Comparison of ENCODE assay signal across 15 mouse cellular contexts in the genomic region with DNA sequence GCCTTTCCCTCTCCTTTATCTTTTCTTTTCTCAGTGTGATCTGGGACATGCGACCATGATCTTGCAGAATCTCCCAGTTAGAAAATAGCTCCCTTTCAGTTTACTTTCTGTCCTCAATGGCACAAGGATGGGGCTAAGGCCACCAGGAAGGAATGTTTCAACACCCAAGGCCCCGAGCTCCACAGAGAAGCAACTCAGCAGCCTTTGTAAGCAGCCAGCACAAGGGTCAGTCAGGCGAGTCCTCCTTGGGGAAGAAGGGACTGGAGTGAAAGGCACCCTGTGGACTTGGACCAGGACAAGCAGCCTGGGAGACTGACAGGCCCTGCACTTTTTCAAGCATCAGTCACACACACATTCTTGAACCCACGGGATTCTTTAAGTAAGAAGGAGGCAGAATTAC. TPM values are rescaled to one million over a fixed set of nuclear protein-coding genes. Genes with fewer than 3 reads are reported as not detected.
A peak's percentile ranks its signal among the peaks of the same experiment; 100 is the strongest.
DNase-seq lines count a peak whose midpoint lies in the region; ATAC-seq and TF ChIP-seq lines count a peak whose summit lies in the region.
"Had no signal": no experiment of that assay in that cellular context is flagged by ENCODE, and none has a peak within 500 bp of the region (broad histone marks: within the 10 kb centered on the region; RNA-seq: fewer than 3 reads in every experiment).

No protein-coding gene starts in this region.

- WGBS in liver, adult 2 months = 47% methylated on average over 4 of the region's 4 CpGs

- peaks cover 3% of the 10 kb centered on the region; the same call in 1 of the 2 replicates for H3K36me3 ChIP-seq in liver, adult 2 months (ENCODE audit: control insufficient read depth, insufficient read depth, low read length)
- H3K36me3 ChIP-seq: embryonic facial prominence, embryonic 15.5 days; midbrain, embryonic 15.5 days had no signal

- peaks cover 59% of the 10 kb centered on the region for H3K79me2 ChIP-seq in liver, adult 2 months (ENCODE audit: control insufficient read depth, insufficient read depth, low read length)

- TF ChIP-seq CTCF in gastrocnemius, adult 2 months (IDR thresholded peaks at IDR 0.05) = no peak
- no peak for TF ChIP-seq CTCF in liver, adult 2 months (IDR thresholded peaks at IDR 0.05; ENCODE audit: low read depth, low read length)
- no peak for TF ChIP-seq CTCF in embryonic fibroblast, embryonic 13.5 days (IDR thresholded peaks at IDR 0.05; ENCODE audit: borderline replicate concordance, insufficient read depth, low read length)

- H3K9ac ChIP-seq in liver, adult 2 months (ENCODE audit: low read depth, low read length) = no peak overlapping the region
- H3K9ac ChIP-seq: embryonic facial prominence, embryonic 15.5 days; hindbrain, embryonic 15.5 days; limb, embryonic 15.5 days; midbrain, embryonic 15.5 days; neural tube, embryonic 12.5 days had no signal

- TF ChIP-seq POLR2A in liver, adult 2 months (IDR thresholded peaks at IDR 0.05; ENCODE audit: extremely low read depth, insufficient read depth, low read length) = no peak
- no peak for TF ChIP-seq POLR2A in embryonic fibroblast, embryonic 13.5 days (IDR thresholded peaks at IDR 0.05; ENCODE audit: low read depth, low read length)

- ATAC-seq in megakaryocyte, adult 5-6 weeks (ENCODE audit: poor library complexity, severe bottlenecking) = no peak
- ATAC-seq: forebrain, embryonic 16.5 days; midbrain, embryonic 15.5 days had no signal

- no peak overlapping the region for H3K4me3 ChIP-seq in gastrocnemius, adult 2 months
- no peak overlapping the region for H3K4me3 ChIP-seq in liver, adult 2 months (ENCODE audit: insufficient read depth, low read depth, low read length)
- H3K4me3 ChIP-seq in embryonic fibroblast, embryonic 13.5 days (ENCODE audit: insufficient read depth, low read length) = no peak overlapping the region
- H3K4me3 ChIP-seq: embryonic facial prominence, embryonic 15.5 days; hindbrain, embryonic 15.5 days; limb, embryonic 15.5 days; midbrain, embryonic 15.5 days; neural tube, embryonic 12.5 days had no signal

- H3K27ac ChIP-seq in gastrocnemius, adult 2 months = peak overlapping the region; percentile 63
- H3K27ac ChIP-seq in liver, adult 2 months (replicated peaks; ENCODE audit: insufficient read depth, low read depth, low read length) = peak overlapping the region; percentile 5
- peak overlapping the region; percentile 34 for H3K27ac ChIP-seq in embryonic fibroblast, embryonic 13.5 days (ENCODE audit: insufficient read depth, low read length)
- H3K27ac ChIP-seq: embryonic facial prominence, embryonic 15.5 days; hindbrain, embryonic 15.5 days; limb, embryonic 15.5 days; midbrain, embryonic 15.5 days; neural tube, embryonic 12.5 days had no signal

- intact Hi-C loops in gastrocnemius, adult 2 months (cut with DNase I) = no loop called here
- intact Hi-C loops in gastrocnemius, postnatal 14 days (cut with DNase I; ENCODE audit: low total_unique reads) = no loop called here

- peaks cover 60% of the 10 kb centered on the region for H3K4me1 ChIP-seq in liver, adult 2 months (ENCODE audit: control insufficient read depth, insufficient read depth, low read length)
- H3K4me1 ChIP-seq in embryonic fibroblast, embryonic 13.5 days (ENCODE audit: control insufficient read depth, insufficient read depth, low read length) = peaks cover 14% of the 10 kb centered on the region

- DNase-seq in gastrocnemius, adult 2 months = no peak
- DNase-seq in gastrocnemius, postnatal 14 days = no peak
- DNase-seq in liver, adult 2 months (ENCODE audit: extremely low read depth, low read depth, low spot score) = no peak
- DNase-seq in liver = no peak
- peak; percentile 67 to 83 for DNase-seq in kidney, postnatal 36 days
- DNase-seq: cerebellum, postnatal 36 days; lung, postnatal 36 days had no signal

- H3K27me3 ChIP-seq in liver, adult 2 months (ENCODE audit: control insufficient read depth, insufficient read depth, low read length) = no peaks in the 10 kb centered on the region
- H3K27me3 ChIP-seq: embryonic facial prominence, embryonic 15.5 days; hindbrain, embryonic 15.5 days; limb, embryonic 15.5 days; midbrain, embryonic 15.5 days; neural tube, embryonic 12.5 days had no signal

RNA-seq across cellular contexts. Expression of gene Sh3bp5, which starts 16.6 kb away (rescaled TPM):
- 10 to 100 TPM; 55.1 to 58.5 TPM for total RNA-seq in gastrocnemius, adult 2 months (2021)
- 10 to 100 TPM; 50.8 to 56.6 TPM for total RNA-seq in gastrocnemius, postnatal 14 days (2021)
- 37.1 and 37.7 TPM in 2 replicates for total RNA-seq in liver, adult 2 months (2014; rRNA removed)
- 22.6 and 26.1 TPM in 2 replicates for polyA plus RNA-seq in liver, adult 2 months (2012; rRNA removed)
- polyA plus RNA-seq in embryonic fibroblast, embryonic 13.5 days (2011; ENCODE audit: insufficient read length, low read depth, missing spikeins) = 25.0 and 29.1 TPM in 2 replicates
- 52.3 and 52.8 TPM in 2 replicates for total RNA-seq in megakaryocyte, adult 5-6 weeks (2015)
- 26.4 and 36.1 TPM in 2 replicates for total RNA-seq in megakaryocyte, adult 5-6 weeks (2017)

Comparison
In these comparisons a context has a peak if more than half of its experiments do, and no peak if none do; other contexts are left out.
1. DNase-seq: peak in kidney, postnatal 36 days (2 of 2); none in gastrocnemius, adult 2 months (single experiment), gastrocnemius, postnatal 14 days (single experiment), liver, adult 2 months (single experiment) and liver (single experiment).
2. H3K27ac ChIP-seq: peak in every context shown above with its lines; median percentile 63 in gastrocnemius, adult 2 months; 34 in embryonic fibroblast, embryonic 13.5 days; 5 in liver, adult 2 months.